Mouse (Mus musculus) cerebral cortex, adult 2 months (tissue): Measurements from ENCODE around the gene Gm36210.

Source experiments
- WGBS: fragments of 180-500 bp; shearing (Covaris S2); methylation state at CpG from one replicate; pipeline ENCODE4 v1.1.7; 2018; 5-methylcytosine and 5-hydroxymethylcytosine counted together

Gm36210 gene

DNA sequence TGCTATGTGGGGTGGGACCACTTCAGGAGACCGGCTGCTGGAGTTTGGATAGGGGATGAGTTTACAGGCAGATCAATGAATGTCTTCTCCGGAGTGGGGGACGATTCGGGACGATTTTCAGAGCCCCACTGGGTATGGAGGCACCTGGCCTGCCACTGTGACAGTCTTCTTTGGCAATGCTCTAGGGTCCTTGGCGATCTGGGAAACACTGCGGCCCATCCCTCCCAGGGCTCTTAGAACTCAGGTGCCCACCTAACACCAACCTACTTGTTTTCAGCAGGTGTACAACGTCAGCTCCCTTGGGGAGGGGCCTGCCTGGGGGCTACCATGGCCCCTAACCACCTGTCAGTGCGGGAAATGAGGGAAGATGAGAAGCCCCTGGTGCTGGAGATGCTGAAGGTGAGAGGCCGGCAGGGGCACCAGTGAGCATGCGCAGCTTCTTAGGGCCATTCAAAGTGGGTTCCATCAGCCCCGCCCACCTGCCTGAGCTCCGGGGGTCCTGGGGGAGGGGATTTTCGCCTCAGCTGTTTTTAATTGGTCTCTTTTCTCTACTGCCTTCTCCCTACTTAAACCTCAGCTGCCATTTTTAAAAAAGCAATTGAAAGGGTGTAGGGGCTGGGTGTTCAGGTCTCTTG lies 16.7 kb upstream of the Gm36210 start:
- WGBS, result under 1% methylated on average over 14 of the region's 14 CpGs

DNA sequence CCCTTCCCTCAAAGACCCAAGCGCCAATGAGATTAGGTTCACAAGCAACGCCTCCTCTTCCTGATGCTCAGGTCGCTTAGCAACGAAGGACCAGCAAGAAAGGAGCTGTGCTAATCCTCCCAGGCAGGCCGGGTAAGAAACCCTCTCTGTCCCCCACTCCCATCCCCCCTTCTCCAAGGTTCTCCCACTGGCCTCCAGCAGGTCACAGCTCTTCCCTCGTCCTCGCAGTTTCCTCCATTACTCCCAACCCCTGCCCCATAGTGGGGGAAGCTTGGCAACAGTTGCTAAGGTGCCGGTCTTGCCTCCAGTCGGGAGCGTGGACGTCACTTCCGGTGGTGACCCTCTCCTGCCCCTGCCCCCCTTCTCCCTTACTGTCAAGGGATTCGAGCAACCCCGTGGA lies 16.2 kb upstream of the Gm36210 start:
- under 1% methylated on average over 14 of the region's 14 CpGs for WGBS

DNA sequence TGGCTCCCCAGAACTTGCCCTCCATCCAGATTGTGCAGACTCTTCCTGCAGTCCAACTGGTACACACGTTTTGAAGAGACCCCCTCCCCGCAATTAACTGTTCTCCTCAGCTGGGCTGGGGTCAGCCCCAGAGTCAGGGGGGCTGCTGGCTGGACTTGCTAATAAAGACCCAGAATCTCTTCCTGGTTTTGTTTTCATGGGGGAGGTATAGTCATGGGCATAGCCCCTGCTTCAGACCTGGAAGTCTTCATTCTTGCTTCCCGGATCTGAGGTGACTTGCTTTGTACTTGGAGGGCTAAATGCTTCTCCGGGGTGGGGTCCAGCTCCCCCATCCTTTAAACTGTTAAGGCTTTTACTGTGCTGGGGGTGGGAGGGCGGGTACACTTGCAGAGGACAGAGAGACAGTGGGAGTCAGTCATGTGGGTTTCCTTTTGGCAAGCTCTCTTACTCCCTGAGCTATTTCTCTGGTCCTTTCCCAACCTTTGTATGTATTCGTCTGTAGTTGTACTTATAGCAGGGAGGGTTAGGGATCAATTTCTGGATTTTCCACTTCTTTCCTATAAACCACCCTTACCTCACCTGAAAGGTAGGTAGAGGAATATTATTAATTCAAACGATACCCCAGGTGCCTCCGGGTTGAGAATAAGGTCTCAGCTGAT lies 15.6 kb upstream of the Gm36210 start, which contains the start of gene Nat14:
Gene Nat14 (plus strand): TSS at position 205 of the 659 bp plus-strand sequence.
- 13% methylated on average over 8 of the region's 8 CpGs for WGBS

DNA sequence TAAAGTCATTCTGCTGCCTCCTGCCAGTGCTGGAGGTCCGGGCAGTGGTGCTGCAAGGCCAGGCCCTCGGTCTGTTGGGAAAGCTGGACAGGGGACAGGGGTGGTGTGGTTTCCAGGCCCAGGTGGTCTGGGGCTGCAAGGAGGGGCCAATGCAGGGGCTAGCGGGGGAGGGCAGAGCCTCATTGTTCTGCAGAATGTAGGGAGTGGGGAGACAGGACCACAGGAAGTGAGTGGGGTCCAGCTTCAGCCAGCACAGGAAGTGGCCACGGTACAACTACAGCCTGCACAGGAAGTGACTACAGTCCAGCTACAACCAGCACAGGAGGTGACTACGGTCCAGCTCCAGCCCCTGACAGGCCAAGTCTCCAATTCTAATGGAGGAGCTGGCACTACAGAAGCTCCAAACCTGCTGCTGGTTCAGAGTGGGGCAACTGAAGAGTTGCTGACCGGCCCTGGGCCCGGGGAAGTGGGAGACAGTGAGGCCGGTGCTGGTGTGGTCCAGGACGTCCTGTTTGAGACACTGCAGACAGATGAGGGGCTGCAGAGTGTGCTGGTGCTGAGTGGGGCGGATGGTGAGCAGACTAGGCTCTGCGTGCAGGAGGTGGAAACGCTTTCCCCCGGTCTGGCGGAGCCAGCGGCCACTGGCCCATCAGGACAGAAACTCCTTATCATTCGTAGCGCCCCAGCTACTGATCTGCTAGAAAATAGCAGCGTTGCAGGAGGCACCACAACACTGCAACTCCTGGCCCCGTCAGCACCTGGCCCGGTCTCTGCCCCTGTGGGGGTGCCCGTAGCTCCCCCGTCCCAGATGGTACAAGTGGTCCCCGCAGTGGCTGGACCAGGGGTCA lies 14.9 kb upstream of the Gm36210 start:
- 53% methylated on average over 23 of the region's 23 CpGs for WGBS

- 90% methylated on average over 19 of the region's 19 CpGs for WGBS
Observed at GRCm38 (mm10) chr7:4920496-4920895, 14.2 kb upstream of the Gm36210 start.

GRCm38 (mm10) chr7:4919971-4920370 lies 13.7 kb upstream of the Gm36210 start:
- WGBS, result 92% methylated on average over 21 of the region's 21 CpGs

GRCm38 (mm10) chr7:4919096-4919495 lies 12.8 kb upstream of the Gm36210 start:
- WGBS, result 84% methylated on average over 21 of the region's 21 CpGs

DNA sequence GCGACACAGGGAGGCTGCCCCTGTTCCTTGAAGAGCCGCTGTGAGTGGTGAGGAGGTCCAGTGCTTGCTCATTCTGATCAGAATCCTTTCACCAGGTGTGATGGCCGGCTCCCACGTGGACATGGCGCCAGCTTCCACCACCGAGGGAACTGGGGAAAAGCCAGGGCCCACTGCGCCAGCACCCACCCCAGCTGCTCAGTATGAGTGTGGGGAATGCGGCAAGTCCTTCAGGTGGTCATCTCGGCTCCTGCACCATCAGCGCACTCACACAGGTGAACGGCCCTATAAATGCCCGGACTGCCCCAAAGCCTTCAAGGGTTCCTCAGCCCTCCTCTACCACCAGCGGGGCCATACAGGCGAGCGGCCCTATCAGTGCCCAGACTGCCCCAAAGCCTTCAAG lies 12.4 kb upstream of the Gm36210 start:
- WGBS, result 92% methylated on average over 15 of the region's 15 CpGs

GRCm38 (mm10) chr7:4917494-4917893 lies 11.2 kb upstream of the Gm36210 start:
- WGBS, result 92% methylated on average over 2 of the region's 2 CpGs

GRCm38 (mm10) chr7:4915669-4916416 lies 9.5 kb upstream of the Gm36210 start:
- 9% methylated on average over 14 of the region's 14 CpGs for WGBS

GRCm38 (mm10) chr7:4915007-4915665 lies 8.8 kb upstream of the Gm36210 start, which contains the start of gene Zfp628:
Gene Zfp628 (plus strand): TSS chr7:4915217.
- under 1% methylated on average over 56 of the region's 56 CpGs for WGBS

DNA sequence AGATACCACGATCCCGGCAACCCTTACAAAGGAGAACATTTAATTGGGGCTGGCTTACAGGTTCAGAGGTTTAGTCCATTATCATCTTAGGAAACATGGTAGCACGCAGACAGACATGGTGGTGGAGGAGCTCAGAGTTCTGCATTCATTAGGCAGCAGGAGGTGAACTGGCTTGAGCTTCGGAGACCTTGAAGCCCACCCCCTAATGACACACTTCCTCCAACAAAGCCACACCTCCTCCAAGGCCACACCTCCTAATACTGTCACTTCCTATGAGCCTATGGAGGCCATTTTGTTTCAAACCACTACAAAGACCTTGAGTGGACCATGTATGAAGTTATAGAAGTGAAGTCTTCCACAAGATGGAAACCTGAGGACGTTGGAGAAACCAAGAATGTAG lies 5.9 kb upstream of the Gm36210 start:
- 59% methylated on average over 5 of the region's 5 CpGs for whole genome bisulfite sequencing

- WGBS, result 25% methylated on average over 9 of the region's 9 CpGs
Observed at GRCm38 (mm10) chr7:4911561-4911960, 5.2 kb upstream of the Gm36210 start.

- WGBS, result 76% methylated on average over 9 of the region's 9 CpGs
Observed at GRCm38 (mm10) chr7:4902404-4902803, 3.9 kb downstream of the Gm36210 start.

DNA sequence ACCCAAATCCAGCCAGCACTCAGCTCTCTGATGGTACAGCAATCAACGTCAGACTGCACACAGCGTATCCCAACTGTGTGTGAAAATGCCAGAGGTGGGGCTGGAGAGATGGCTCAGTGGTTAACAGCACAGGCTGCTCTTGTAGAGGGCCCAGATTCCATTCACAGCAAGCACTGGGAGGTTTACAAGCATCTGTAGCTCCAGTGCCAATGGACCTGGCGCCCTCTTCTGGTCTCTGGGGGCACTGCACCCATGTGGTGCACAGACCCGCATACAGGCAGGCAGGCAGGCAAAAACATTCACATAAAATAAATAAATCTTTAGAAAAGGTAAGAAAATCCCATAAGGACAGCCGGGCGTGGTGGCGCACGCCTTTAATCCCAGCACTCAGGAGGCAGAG lies 5.1 kb downstream of the Gm36210 start:
- 65% methylated on average over 8 of the region's 8 CpGs for WGBS

GRCm38 (mm10) chr7:4900523-4900851 lies 5.8 kb downstream of the Gm36210 start:
- 15% methylated on average over 11 of the region's 11 CpGs for WGBS

- WGBS, result 10% methylated on average over 19 of the region's 19 CpGs
Observed at GRCm38 (mm10) chr7:4899649-4900522, 6.4 kb downstream of the Gm36210 start.

- 32% methylated on average over 18 of the region's 18 CpGs for WGBS
Observed at GRCm38 (mm10) chr7:4898851-4899648, 7.3 kb downstream of the Gm36210 start.

DNA sequence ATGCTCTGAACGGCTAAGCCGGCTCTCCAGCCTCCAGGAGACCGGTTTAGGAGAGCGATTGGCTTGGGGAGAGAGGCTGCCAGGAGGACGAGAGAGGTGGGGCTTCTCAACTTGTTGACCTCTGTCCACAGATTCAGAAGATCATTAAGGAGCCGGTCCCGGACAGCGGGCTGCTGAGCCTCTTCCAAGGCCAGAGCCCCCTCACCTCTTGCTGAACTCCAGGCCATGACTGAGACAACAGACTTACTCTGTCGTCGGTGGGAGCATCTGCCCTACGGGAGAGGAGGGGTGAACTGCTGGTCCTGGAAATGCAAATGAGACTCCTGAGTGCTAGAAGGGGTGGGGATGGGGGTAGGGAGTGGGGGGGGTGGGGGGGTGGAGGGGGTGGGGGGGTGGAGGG lies 11.1 kb downstream of the Gm36210 start:
- WGBS, result 80% methylated on average over 11 of the region's 11 CpGs

DNA sequence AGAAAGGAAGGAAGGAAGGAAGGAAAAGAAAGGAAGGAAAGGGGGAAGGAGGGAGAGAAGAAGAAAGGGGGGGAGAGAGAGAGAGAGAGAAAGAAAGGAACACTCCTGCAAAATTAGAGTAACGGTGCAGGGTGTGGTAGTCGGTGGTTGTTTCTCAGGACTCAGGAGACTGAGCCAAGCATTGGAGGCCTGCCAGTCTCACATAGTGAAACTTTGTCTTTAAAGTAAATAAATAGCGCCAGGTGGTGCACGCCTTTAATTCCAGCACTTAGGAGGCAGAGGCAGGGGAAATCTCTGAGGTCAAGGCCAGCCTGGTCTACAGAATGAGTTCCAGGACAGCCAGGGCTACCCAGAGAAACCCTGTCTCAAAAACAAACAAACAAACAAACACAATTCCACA lies 19.6 kb downstream of the Gm36210 start:
- WGBS, result 54% methylated on average over 4 of the region's 4 CpGs
